Mouse (Mus musculus) ES-E14 (cell line): ENCODE results near the gene Psma2. TPM values are rescaled to one million over a fixed set of nuclear protein-coding genes. Genes with fewer than 3 reads are reported as not detected.
A peak's percentile ranks its signal among the peaks of the same experiment; 100 is the strongest.

Experiments used
- DNase-seq: peaks from one replicate; pipeline ENCODE4 v3.0.0-alpha.2; 2013; ENCODE audit warnings: low read depth, low spot score
- H3K27ac ChIP-seq: 2 replicates; pipeline ENCODE4 v1.5.1; 2012; ENCODE audit warnings: low read depth, mild to moderate bottlenecking, low read length, moderate library complexity, mixed read lengths; ENCODE audit not compliant: poor library complexity, insufficient read depth, severe bottlenecking
- H3K36me3 ChIP-seq: 2 replicates; pipeline ENCODE4 v1.6.1; 2012; ENCODE audit warnings: mild to moderate bottlenecking, low read length, moderate library complexity, mixed read lengths; ENCODE audit not compliant: control insufficient read depth, poor library complexity, insufficient read depth, severe bottlenecking
- H3K4me1 ChIP-seq, 2 experiments: fragments of 150-350 bp in 1 of 2; sonication (generic) in 1 of 2; 2 replicates each; pipeline ENCODE4 v1.6.1; 2012; ENCODE audit warnings: low read length in 2 of 2, mild to moderate bottlenecking in 1 of 2, mixed read lengths in 1 of 2; ENCODE audit not compliant: control insufficient read depth in 2 of 2, insufficient read depth in 2 of 2, poor library complexity in 1 of 2
- H3K4me3 ChIP-seq, 2 experiments: fragments of 150-350 bp in 1 of 2; sonication (generic) in 1 of 2; 2 replicates each; pipeline ENCODE4 v1.5.1; 2012; ENCODE audit warnings: low read length in 2 of 2, low read depth in 1 of 2, mild to moderate bottlenecking in 1 of 2, mixed read lengths in 1 of 2; ENCODE audit not compliant: insufficient read depth in 1 of 2, poor library complexity in 1 of 2, severe bottlenecking in 1 of 2
- H3K9ac ChIP-seq: 2 replicates; pipeline ENCODE4 v1.6.1; 2012; ENCODE audit warnings: low read depth, mild to moderate bottlenecking, low read length, mixed read lengths; ENCODE audit not compliant: poor library complexity, insufficient read depth, severe bottlenecking
- H3K9me3 ChIP-seq: fragments of 150-350 bp; sonication (generic); 2 replicates; pipeline ENCODE4 v1.6.1; 2012; ENCODE audit warnings: low read depth, mild to moderate bottlenecking, low read length; ENCODE audit not compliant: control insufficient read depth, insufficient read depth
- CHD2 ChIP-seq: IDR thresholded peaks from 2 replicates; pipeline ENCODE4 v1.6.1; 2014; ENCODE audit warnings: mild to moderate bottlenecking, low read depth, low read length, inconsistent platforms
- HCFC1 ChIP-seq: IDR thresholded peaks from 2 replicates; pipeline ENCODE4 v1.6.1; 2012; ENCODE audit warnings: low read length, inconsistent platforms, borderline replicate concordance; ENCODE audit not compliant: insufficient read depth
- MAFK ChIP-seq: IDR thresholded peaks from 2 replicates; pipeline ENCODE4 v1.6.1; 2014; ENCODE audit warnings: mild to moderate bottlenecking, low read depth, low read length, inconsistent platforms; ENCODE audit not compliant: insufficient read depth
- ZC3H11A ChIP-seq: IDR thresholded peaks from 2 replicates; pipeline ENCODE4 v1.6.1; 2012; ENCODE audit warnings: low read depth, mild to moderate bottlenecking, inconsistent platforms, low read length, borderline replicate concordance
- ZNF384 ChIP-seq: IDR thresholded peaks from 2 replicates; pipeline ENCODE4 v1.6.1; 2012; ENCODE audit warnings: low read depth, low read length, inconsistent platforms
- in situ Hi-C, 2 experiments: fragments of 600-800 bp; cut with MboI; formaldehyde crosslinking; loops; one replicate each; pipeline ENCODE4 v1.15.1; 2025; ENCODE audit warnings: low sequenced_read_pairs in 2 of 2, inconsistent platforms in 1 of 2; ENCODE audit not compliant: unreplicated experiment in 2 of 2
- total RNA-seq: library from RNA; depleted of rRNA; stranded (reverse); fragments of 300-350 nt; gene quantifications from 2 replicates; pipeline ENCODE4 v1.2.3, GENCODE M21; 2012

Psma2 gene
- total RNA-seq, 1 experiment, result 136 TPM

DNA sequence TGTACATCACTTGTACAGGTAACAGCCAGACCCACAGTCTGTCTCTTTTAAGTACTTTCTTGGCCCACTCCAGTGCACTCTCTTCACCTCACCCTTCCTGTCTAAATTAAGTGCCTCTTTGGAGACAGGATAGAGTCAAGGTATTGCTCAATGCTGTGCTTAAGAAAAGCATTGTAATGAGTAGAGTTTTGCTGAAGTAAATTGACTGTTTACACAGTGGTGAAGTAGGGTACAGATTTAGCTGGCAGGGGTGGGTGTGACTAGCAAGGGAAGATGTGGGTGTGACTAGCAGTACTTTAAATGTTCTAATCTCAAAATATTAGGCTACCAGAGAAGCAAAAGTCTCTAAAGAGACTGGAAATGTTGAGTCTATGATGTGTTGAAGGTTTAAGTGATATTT, 5.4 kb upstream of the Psma2 start:
- no peak overlapping the region for H3K27ac ChIP-seq
- H3K9me3 ChIP-seq, result no peaks in the 10 kb centered on the region
- H3K4me3 ChIP-seq, result no peak overlapping the region
- in situ Hi-C loops, result no loop called here
- H3K9ac ChIP-seq, result no peak overlapping the region
- TF ChIP-seq ZNF384, result no peak
- H3K36me3 ChIP-seq, result no peaks in the 10 kb centered on the region; the same call in 1 of the 2 replicates
- DNase-seq, result no peak
- no peaks in the 10 kb centered on the region; a peak in 1 of 4 replicates for H3K4me1 ChIP-seq

DNA sequence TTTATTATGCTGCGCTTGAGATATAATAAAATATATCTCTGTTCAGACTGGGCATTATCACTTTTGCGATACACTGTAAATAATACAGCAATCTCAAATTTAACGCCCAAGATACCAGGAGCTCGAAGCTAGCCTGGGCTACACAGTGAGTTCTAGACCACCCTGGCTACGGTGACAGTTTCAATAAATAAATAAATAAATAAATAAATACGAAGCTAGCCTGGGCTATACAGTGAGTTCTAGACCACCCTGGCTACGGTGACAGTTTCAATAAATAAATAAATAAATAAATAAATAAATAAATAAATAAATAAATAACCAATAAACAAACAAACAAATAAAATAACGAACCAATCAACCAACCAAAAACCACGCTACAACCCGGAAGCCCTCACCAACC, 577 bp upstream of the Psma2 start:
- no peak for DNase-seq
- peaks cover 0 to 2% of the 10 kb centered on the region in 2 experiments; a peak in 2 of 4 replicates for H3K4me1 ChIP-seq
- H3K9ac ChIP-seq, result peak overlapping the region; percentile 96
- in situ Hi-C loops, result no loop called here
- H3K27ac ChIP-seq, result no peak overlapping the region
- peak overlapping the region; percentile 87 to 90 for H3K4me3 ChIP-seq
- TF ChIP-seq HCFC1 (no peak), MAFK (no peak), ZNF384 (no peak), CHD2 (no peak), ZC3H11A (no peak)
- H3K36me3 ChIP-seq, result peaks cover 6% of the 10 kb centered on the region
- no peaks in the 10 kb centered on the region for H3K9me3 ChIP-seq

DNA sequence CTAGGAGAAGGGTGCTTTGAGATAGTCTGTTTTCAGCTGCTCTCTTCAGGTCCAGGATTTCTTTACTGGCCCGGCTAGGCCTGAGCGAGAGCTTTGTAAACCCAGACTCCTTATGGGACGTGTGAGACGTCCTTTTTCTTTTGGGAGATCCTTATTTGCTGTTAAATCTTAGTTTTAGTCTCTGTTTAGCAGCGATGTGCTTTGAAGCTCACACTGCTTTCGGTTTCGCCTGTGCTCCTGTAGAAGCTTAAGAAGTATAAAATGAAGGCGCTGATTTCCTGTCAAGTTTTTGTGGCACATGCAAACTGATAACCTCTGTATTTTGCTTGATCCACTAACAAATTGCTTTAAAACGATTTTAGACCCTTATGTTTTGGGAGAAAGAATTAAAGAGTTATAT, 513 bp downstream of the Psma2 start:
- Histone ChIP-seq H3K4me1 (peaks cover 0 to 2% of the 10 kb centered on the region in 2 experiments; a peak in 2 of 4 replicates), H3K27ac (0 out of 2 replicates have a peak overlapping the region, but pooled peaks have one; percentile 33), H3K9ac (peak overlapping the region; percentile 91), H3K36me3 (peaks cover 9% of the 10 kb centered on the region), H3K4me3 (peak overlapping the region; percentile 80 to 89), H3K9me3 (no peaks in the 10 kb centered on the region)
- in situ Hi-C loops, result no loop called here
- DNase-seq, result no peak
- TF ChIP-seq CHD2 (no peak), ZC3H11A (no peak), HCFC1 (no peak), ZNF384 (no peak), MAFK (no peak)

DNA sequence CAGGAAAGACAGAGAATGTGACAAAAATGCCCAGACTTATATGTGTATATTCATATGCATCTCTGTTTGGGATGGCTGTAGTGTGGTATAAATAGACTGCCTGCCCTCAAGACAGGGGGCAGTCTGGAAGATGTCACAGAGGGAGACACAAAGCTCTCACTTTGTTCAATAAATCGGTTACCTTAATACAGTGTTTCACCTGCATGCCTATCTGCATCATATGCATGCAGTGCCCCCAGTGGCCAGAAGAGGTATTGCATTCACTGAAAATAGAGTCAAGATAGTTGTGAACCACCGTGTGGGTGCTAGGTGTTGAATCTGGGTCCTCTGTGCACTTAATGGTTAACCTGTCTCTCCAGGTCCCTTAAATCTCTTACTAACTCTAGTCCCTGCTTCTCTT, 5.7 kb downstream of the Psma2 start:
- TF ChIP-seq HCFC1 (no peak), ZNF384 (no peak), ZC3H11A (no peak), CHD2 (no peak), MAFK (no peak)
- no peak overlapping the region for H3K4me3 ChIP-seq
- no peak overlapping the region for H3K9ac ChIP-seq
- no peaks in the 10 kb centered on the region for H3K9me3 ChIP-seq
- in situ Hi-C loops, result no loop called here
- H3K4me1 ChIP-seq, result peaks cover 0 to 2% of the 10 kb centered on the region in 2 experiments; a peak in 1 of 4 replicates
- peaks cover 20% of the 10 kb centered on the region for H3K36me3 ChIP-seq
- H3K27ac ChIP-seq, result no peak overlapping the region
- peak; percentile 59 for DNase-seq
